Mouse (Mus musculus): ENCODE results near the gene Dmd.

- TF ChIP-seq POLR2A (IDR thresholded peaks at IDR 0.05; ENCODE audit: insufficient read depth, low read depth, low read length) (no peak), CTCF (IDR thresholded peaks at IDR 0.05; ENCODE audit: insufficient read depth, low read depth, low read length) (no peak)
These were observed 2150.0 kb downstream of the Dmd start for GRCm38 (mm10) chrX:85098691-85099090.

Measured in olfactory bulb, adult 2 months (tissue).